Mouse (Mus musculus) left cerebral cortex, postnatal 14 days (tissue): ENCODE measurements around the gene Osm. TPM values are rescaled to one million over a fixed set of nuclear protein-coding genes. Genes with fewer than 3 reads are reported as not detected.

Experiments
- DNase-seq, 2 experiments: peaks; one replicate each; pipeline ENCODE4 v3.0.0; 2021 to 2022; ENCODE audit warnings: low spot score in 2 of 2, mixed read lengths in 1 of 2
- intact Hi-C: fragments of 180-260 bp; cut with DNase I; formaldehyde crosslinking; loops from one replicate; pipeline ENCODE4 v1.15.1; 2025
- total RNA-seq, 2 experiments: library from RNA; stranded (reverse); gene quantifications; 2 replicates each; pipeline ENCODE4 v1.2.3; 2021

Gene Osm
- total RNA-seq, 2 experiments from 2014 or later = not detected

- intact Hi-C loops = no loop called here
- no peak for DNase-seq
Measured at GRCm38 (mm10) chr11:4235052-4235655, 1.1 kb upstream of the Osm start.

- no peak for DNase-seq
- intact Hi-C loops = no loop called here
Measured at GRCm38 (mm10) chr11:4236546-4237067, 387 bp downstream of the Osm start.

- intact Hi-C loops = no loop called here
- DNase-seq = no peak
Measured at GRCm38 (mm10) chr11:4237389-4237912, 1.2 kb downstream of the Osm start.

GRCm38 (mm10) chr11:4238167-4238566, 1.9 kb downstream of the Osm start:
- no peak for DNase-seq
- intact Hi-C loops = no loop called here

- intact Hi-C loops = no loop called here
Measured at GRCm38 (mm10) chr11:4239691-4240090, 3.5 kb downstream of the Osm start.

GRCm38 (mm10) chr11:4240151-4240550, 3.9 kb downstream of the Osm start:
- intact Hi-C loops = no loop called here
- DNase-seq = no peak

More at GRCm38 (mm10) chr11:4239691-4240090, 3.5 kb downstream of the Osm start:
- no peak for DNase-seq

GRCm38 (mm10) chr11:4241180-4241579, 5.0 kb downstream of the Osm start:
- DNase-seq = no peak
- intact Hi-C loops = no loop called here

GRCm38 (mm10) chr11:4246126-4246525, 9.9 kb downstream of the Osm start:
- intact Hi-C loops = no loop called here
- no peak for DNase-seq

GRCm38 (mm10) chr11:4246623-4247022, 10.4 kb downstream of the Osm start:
- DNase-seq = no peak
- intact Hi-C loops = no loop called here

GRCm38 (mm10) chr11:4247201-4247959, 11.2 kb downstream of the Osm start:
- DNase-seq = no peak
- intact Hi-C loops = no loop called here

GRCm38 (mm10) chr11:4249151-4249550, 12.9 kb downstream of the Osm start:
- intact Hi-C loops = no loop called here

GRCm38 (mm10) chr11:4250290-4250689, 14.1 kb downstream of the Osm start:
- intact Hi-C loops = loop anchor here (10.0 kb wide), 1 partner anchor 615 kb away; no protein-coding TSS in a partner anchor
- DNase-seq = no peak

More at GRCm38 (mm10) chr11:4249151-4249550, 12.9 kb downstream of the Osm start:
- DNase-seq = no peak

- intact Hi-C loops = loop anchor here (10.0 kb wide), 1 partner anchor 613 kb away; no protein-coding TSS in a partner anchor
- no peak for DNase-seq
Measured at GRCm38 (mm10) chr11:4251376-4251775, 15.2 kb downstream of the Osm start.

GRCm38 (mm10) chr11:4252886-4253285, 16.7 kb downstream of the Osm start:
- intact Hi-C loops = loop anchor here (10.0 kb wide), 1 partner anchor 612 kb away; no protein-coding TSS in a partner anchor
- DNase-seq = no peak

- intact Hi-C loops = loop anchor here (10.0 kb wide), 1 partner anchor 608 kb away; no protein-coding TSS in a partner anchor
- no peak for DNase-seq
Measured at GRCm38 (mm10) chr11:4256846-4257607, 20.8 kb downstream of the Osm start, which contains the start of gene Lif. Gene Lif, plus strand, starts transcription at chr11:4257557.

- intact Hi-C loops = loop anchor here (2.0 to 10.0 kb wide), 2 partner anchors 37 to 607 kb away; no protein-coding TSS in a partner anchor
- no peak for DNase-seq
Measured at GRCm38 (mm10) chr11:4257756-4258155, 21.5 kb downstream of the Osm start.

GRCm38 (mm10) chr11:4258657-4259082, 22.4 kb downstream of the Osm start:
- intact Hi-C loops = loop anchor here (1.0 to 10.0 kb wide), 3 partner anchors 38 to 606 kb away; no protein-coding TSS in a partner anchor
- peak; percentile 80 to 88 for DNase-seq

GRCm38 (mm10) chr11:4260463-4261187, 24.4 kb downstream of the Osm start:
- intact Hi-C loops = no loop called here
- DNase-seq = peak in 1 of 2 experiments; percentile 36

- intact Hi-C loops = no loop called here
- peak; percentile 53 to 60 for DNase-seq
Measured at GRCm38 (mm10) chr11:4261188-4261494, 24.9 kb downstream of the Osm start.
